Mouse (Mus musculus): ENCODE data around the gene Tmem229b.
"Not testable (repeated sequence)": the region's sequence is repeated elsewhere in the genome, so short reads cannot be mapped to it uniquely, and the experiment has no call there.

The Tmem229b gene

DNA sequence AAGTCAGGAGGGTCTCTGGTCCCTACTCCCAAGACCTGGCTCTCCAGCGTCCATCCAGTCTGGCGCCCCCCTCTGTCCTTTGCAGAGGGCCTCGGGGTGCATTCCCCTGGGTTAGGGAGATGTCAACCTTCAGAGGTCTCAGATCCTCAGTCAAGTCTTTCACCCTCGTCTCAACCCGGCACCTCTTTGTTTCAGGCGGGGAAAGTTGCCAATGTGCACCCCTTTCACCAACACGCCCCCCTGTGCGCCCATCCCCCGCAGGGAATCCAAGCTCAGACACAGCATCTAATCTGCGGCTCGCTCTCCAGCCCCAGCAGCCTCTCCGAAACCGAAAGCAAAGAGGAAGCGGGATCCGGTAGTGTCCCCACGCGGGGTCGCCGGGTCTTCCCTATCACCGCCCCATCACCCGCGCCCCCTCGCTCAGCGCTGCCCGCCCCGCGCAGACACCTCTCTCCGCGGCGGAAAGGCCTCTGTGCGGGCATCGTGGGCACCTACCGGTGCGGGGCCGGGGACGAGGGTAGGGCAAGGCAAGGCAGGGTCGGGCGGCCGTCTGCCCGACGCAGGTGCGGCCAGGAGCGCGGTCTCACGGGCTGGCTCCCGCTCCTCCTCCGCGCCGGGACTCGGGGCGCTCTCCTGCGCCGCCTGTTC is 825 bp downstream of the Tmem229b start:
- in situ Hi-C loops (cut with MboI, MseI): loop anchor here in 1 of 2 experiments (10.0 kb wide), 1 partner anchor 92 kb away; no protein-coding TSS in a partner anchor

DNA sequence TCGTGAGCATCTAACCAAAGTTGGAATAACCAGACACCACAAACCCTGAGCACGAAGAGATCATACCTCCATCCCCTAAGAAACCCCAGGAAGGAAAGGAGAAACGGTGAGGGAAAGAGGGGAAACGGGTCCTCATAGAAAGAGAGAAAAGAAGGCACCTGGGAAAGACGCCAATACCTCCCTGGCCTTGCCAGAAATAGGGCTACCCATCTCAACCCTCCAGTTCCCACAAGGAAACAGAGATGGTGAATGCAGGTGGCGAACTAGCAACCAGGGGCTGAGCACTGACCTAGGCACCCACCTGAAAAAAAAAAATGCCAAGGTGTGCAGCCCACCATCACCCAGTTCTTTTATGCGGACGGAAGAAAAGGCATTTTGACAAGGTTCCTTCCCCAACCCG is 1.4 kb downstream of the Tmem229b start:
- in situ Hi-C loops (cut with MboI, MseI): loop anchor here in 1 of 2 experiments (10.0 kb wide), 1 partner anchor 91 kb away; no protein-coding TSS in a partner anchor

DNA sequence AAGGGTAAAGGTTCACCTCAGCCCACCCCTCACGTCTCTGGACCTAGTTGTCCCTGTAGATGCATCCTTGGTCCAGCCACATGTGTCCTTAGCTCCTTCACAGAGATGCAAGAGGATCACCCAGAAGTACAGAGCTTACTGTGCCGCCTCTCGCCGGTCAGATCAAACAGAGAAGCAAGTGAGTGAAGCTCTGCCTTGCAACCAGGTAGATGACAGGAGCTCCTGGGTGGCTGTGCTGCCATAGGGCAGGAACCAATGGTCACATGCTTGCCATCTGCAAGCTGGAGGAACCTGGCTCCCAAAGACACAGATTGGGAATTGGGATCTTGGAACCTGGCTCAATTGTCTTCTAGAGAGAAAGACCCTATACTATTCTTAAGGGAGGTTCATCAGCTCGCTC is 2.0 kb downstream of the Tmem229b start:
- in situ Hi-C loops (cut with MboI, MseI): loop anchor here in 1 of 2 experiments (10.0 kb wide), 1 partner anchor 91 kb away; no protein-coding TSS in a partner anchor

DNA sequence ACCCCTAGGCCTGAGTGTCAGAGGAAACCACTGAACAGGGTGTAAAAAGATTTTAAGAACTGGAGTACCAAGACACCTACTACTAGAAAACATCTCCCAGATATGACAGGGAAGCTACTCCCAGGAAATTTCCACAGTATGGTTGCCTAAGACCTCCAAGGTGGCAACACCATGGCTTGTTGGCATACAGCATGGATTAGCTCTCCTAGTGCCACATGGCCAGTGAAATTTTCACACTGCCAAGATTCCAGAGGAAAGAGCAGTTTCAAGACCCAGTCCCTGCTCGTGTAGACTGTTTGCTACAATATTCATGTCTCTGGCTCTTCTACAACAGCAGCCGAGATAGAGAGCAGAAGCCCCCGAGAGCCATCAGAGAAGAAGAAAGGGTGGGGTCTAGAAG is 4.4 kb downstream of the Tmem229b start:
- in situ Hi-C loops (cut with MboI, MseI): loop anchor here in 1 of 2 experiments (10.0 kb wide), 1 partner anchor 88 kb away; no protein-coding TSS in a partner anchor

DNA sequence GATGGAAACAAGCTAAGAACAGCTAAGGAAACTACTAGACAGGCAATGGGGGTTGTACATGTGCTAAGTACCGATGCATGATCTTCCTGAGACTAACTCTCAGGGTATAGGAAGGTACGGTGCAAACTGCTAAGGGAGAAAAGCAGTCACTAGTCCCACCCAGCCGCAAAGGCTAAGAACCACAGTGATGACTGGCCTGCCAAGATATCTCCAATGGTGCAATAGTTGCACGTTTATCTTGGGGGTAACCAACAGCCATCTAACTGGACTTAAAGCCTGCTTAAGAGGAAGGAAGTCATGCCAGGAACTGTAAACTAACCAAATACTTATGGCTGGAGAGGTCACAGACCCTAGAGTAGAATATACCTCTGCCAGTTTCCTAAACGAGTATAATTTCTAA is 5.0 kb downstream of the Tmem229b start:
- in situ Hi-C loops (cut with MboI, MseI): loop anchor here in 1 of 2 experiments (10.0 kb wide), 1 partner anchor 88 kb away; no protein-coding TSS in a partner anchor

DNA sequence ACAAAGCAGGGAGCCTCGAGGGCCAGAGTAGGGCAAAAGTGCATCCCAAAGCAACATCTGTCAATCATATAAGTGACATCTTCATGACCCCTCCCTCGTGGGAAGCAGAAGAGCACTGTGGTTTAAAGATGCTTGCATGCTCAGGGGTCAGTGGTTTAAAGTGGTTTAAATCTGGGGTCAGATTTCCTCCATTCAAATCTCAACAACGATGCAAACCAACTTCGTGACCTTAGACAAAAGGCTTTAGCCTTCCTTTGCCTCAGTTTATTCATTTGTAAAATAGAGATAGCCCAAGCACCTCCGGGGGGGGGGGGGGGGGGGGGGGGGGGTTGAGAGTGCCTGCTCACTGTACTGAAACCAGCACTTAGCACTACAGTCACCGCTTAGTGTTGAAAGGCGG is 10.7 kb downstream of the Tmem229b start:
- in situ Hi-C loops (cut with MboI, MseI): no loop called here

DNA sequence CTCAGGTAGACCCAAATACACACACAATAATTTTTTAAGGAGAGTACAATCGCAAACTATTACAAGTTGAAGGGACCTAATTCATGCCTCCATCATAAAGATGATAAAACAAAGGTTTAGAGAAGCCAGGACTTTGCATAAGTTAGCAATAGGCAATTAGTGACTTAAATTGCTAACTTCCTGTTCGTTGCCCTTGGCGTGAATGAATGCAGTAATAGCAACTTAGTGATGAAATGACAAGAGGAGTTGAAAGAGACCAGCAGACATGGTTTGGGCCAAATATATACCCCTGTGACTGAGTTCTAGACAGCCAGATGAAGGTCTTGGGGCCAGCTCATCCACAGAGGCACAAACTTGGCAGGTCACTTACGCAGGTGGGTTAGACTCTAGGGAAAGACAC is 11.2 kb downstream of the Tmem229b start:
- in situ Hi-C loops (cut with MboI, MseI): no loop called here

DNA sequence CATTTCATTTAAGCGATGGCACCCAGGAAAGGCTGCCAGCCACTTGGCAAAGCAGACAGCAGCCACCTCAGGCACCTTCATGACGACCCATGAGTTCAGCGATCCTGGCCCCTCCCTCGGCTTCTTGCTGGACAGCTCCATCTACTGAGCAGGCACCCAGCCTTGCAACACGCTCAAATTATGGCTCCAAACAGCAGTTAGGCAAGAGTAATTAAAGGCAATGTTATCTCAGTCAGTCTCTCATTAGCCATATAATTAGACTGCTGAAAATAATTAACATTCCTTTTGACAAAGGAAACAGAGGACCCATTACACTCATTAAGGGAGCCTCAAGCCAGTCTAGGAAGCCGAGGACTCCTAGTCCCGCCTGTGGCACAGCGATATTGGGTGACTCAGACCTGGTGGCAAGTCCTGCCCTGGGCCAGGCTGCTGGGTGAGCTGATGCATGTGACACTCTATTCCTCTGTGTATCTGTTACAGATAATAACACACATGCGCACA is 19.8 kb downstream of the Tmem229b start:
- in situ Hi-C loops (cut with MboI, MseI): no loop called here

DNA sequence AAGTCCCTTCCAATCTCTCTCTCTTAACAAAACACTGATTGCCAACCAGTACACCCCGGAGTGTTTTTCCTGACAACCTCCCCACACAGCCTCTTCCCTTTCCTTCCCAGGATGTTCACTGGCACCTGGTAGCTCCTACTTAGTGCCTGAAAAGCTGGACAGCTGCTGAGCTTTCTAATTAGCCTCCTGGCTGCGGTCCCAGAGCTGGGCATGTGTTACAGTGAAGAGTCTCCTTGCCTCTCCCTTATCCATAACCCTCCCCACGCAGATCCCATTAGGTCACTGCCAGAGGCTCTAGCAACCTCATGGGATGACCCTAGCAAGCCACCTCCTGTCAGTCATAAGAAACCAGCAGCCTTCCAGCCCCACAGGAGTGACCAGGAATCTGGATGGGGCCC is 23.4 kb downstream of the Tmem229b start:
- in situ Hi-C loops (cut with MboI, MseI): no loop called here

DNA sequence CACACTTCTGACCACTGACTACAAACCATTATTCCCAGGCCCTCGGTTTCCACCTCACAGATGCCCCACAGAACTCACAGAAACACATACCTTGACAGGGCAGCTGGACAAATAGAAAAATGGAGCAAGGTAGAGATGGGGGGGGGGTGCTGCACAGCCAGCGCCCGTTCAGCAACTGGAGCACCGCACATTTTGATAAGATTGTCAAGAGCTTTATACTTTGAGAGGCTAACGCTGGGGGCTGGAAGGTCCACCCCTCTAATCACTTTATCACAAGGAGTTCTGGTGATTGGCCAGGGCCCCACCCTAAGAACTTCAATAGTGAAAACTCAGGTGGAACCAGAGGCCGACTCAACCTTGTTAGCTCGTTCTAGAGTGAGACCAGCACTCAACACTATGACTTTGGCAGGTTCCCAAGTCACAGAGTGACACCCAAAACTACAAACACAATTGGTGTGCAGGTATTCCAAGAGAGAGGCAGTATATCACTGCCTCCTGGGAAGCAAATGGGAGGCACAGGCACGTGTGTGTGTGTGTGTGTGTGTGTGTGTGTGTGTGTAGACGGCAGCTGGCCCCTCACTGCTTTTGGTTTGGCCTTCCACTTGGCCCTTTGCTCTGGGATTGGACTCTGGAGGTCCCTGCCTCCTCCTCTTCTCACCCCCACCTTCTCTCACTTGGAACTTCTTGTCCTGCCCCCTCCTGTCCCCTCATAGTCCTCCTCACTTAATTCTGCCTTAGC is 24.0 kb downstream of the Tmem229b start:
- in situ Hi-C loops (cut with MboI, MseI): no loop called here

DNA sequence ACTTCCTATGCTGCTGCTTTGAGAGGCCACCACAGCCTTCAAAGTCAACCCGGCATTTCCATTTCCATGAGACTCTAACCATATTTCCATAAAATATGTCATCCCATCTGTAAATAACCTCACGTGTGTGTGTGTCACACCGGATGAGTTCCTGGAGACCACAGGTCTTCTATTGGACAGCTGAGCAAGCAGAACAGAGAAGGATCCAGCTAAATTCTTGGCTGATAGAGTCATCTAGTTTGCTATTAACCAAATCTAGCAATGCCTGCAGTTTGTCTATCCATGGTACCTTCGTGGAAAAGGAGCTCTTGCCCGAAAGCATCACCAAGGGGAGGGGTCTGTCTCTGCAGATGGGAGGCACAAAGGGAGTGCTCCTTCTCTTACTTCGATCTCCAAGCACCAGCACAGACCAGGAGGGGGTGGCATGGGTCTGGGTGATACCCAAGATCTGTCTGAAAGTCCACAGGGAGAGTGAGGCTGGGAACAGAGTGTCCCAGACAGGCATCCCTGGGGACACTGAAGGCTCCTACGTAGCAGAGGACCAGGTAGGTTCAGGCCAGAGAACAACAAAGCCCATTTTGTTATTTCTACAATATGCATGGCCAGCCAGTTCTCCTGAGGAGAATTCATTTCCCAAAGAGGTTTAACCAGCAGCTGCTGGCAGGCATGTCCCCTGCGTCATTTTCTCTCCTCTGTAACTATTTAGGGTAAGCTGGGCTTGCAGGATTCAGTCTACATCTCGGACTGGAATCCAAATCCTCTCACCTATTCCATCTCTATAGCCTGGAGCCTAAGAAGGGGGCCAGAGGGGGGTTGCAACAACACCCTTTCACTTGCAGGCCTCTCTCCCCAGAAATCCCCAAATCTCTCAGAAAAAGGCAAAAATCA is 25.2 kb downstream of the Tmem229b start:
- in situ Hi-C loops (cut with MboI, MseI): no loop called here

DNA sequence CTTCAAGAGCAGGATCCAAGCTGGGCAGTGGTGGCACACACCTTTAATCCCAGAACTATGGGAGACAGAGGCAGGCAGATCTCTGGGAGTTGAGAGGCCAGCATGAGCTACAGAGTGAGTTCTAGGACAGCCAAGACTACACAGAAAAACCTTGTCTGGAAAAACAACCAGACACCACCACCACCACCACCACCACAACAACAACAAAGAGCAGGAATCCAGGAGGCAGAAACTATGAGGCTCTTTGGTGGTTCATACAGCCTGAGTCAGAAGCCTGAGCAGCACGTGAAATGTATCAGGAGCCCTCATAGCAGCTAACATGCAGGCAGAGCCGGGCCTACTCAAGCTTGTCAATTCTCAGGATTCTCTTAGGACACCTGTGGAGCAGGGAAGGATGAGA is 26.3 kb downstream of the Tmem229b start:
- in situ Hi-C loops (cut with MboI, MseI): no loop called here

DNA sequence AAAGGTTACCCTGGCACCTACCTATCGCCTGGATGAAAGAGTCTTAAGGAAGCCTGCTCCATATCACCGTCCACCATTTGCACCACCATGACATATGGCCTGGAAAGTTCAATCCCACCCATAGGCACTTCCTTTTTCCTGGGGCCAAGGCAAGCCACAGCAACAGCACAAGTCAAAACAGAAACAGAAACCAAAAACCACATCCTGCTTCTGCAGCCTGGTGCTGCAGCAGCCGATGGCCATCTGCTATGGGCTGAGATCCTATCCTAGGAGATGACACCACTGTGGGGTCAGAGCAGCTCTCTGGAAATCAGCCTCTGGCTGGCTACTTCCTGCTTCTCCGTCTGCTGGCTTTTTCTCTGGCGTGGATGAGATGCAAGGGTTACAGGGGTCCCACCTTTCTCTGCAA is 26.7 kb downstream of the Tmem229b start:
- in situ Hi-C loops (cut with MboI, MseI): no loop called here

DNA sequence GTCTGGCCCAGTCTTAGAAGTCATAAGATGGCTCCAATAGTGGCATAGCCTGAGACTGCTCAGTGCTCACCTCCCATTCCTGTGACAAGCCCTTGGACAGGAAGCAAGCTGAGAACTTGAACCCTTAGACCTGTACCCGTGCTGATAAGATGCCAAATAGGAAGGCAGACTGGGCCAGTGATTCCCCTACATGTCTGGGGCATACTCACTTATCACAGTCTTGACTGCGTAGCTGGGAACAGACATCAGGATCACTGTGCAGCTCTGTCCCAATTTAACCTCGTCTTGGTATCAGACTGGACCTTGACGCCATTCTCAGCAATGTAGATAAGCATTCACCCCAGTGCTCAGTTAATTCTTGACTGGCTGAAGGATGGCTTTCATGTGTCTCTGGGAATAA is 29.9 kb downstream of the Tmem229b start:
- in situ Hi-C loops (cut with MboI, MseI): no loop called here

DNA sequence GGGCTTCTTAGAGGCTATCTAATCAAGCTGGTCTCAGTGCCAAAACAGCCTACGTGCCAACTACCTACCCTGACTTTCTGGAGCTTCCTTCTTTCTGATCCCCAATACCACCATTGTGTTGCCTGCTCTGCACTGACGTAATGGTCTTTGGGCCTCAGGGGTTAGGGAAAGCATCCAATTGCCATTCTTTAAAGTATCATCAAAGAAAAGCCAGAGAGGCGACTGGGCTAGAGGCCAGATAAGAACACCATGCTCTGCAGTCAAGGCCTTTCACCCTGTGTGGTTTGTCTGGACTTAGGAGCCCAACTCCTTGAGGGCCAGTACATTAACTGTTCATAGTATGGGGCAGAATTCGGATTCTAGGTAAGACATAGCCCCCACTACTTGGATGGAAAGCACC is 30.3 kb downstream of the Tmem229b start:
- in situ Hi-C loops (cut with MboI, MseI): no loop called here

DNA sequence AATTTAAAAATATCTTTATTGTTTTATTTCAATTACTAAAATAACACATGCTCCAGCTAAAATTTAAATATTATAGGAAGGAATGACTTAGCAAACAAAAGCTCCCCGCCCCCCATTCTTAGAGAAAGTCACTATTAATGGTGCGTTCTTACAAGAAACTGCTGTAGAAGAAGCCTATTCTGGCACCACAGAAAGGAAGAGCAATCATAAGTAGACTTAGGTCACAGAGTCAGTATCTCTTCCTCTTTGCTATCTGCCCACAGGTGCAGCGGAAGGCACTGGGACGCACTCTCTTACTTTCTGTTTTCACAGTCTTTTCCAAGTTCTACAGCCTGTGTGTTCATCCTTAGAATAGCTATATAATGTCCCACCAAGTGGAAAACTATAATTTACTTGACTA is 31.6 kb downstream of the Tmem229b start:
- in situ Hi-C loops (cut with MboI, MseI): no loop called here

DNA sequence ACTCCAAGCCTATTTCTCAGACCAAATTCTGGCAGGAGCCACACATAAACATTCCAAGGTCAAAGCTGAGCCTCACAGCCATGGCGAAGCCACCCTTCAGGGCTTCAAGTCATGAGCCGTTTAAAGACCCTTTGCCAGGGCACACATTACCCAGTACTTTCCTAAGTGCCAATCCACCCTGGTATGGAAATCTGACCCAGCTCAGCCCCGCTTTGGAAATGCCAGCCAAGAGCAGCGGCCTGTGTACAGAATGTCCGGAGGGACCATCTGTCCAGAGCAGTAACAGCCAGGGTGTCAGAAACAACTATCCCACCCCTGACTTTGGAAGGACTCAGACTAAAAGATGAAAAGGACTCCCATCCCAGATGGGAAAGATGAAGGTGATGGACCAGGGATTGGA is 32.7 kb downstream of the Tmem229b start:
- in situ Hi-C loops (cut with MboI, MseI): loop anchor here in 1 of 2 experiments (5.0 kb wide), 1 partner anchor 62 kb away; no protein-coding TSS in a partner anchor

DNA sequence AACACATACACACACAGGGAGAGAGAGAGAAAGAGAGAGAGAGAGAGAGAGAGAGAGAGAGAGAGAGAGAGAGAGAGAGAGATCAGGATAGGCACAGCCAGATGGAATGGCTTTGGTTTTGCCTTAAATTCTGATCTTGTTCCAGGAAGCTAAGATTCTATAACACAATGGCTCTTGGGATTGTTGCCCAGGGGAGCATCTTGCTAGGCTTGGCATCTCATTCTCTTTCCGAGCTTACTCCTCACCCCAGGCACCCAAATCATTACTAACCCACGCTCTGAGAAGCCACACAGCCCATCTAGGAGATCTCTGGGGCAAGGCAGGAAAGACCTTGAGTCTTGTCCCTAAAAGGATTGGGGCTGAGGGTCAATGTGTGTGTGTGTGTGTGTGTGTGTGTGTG is 33.6 kb downstream of the Tmem229b start:
- in situ Hi-C loops (cut with MboI, MseI): loop anchor here in 1 of 2 experiments (5.0 kb wide), 1 partner anchor 61 kb away; no protein-coding TSS in a partner anchor

DNA sequence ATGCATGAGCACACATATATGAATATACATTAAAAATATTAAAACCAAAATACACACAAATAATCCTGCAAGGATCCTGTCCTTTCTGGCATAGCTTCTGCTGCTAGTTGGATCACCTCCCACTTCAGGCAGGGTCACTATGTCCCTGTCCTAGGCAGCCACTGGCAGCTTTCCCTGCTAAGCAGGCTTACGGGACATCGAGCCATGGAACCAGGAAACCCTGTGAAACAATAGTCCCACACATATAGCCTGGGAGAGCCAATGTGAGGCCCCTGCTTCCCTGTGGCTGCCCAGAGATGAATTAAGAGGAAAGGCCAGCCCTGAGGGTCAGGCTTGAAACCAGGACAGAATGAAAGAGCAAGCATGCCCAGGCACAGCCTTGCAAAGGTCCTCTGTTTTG is 35.8 kb downstream of the Tmem229b start:
- in situ Hi-C loops (cut with MboI, MseI): loop anchor here in 1 of 2 experiments (5.0 kb wide), 1 partner anchor 59 kb away; no protein-coding TSS in a partner anchor

DNA sequence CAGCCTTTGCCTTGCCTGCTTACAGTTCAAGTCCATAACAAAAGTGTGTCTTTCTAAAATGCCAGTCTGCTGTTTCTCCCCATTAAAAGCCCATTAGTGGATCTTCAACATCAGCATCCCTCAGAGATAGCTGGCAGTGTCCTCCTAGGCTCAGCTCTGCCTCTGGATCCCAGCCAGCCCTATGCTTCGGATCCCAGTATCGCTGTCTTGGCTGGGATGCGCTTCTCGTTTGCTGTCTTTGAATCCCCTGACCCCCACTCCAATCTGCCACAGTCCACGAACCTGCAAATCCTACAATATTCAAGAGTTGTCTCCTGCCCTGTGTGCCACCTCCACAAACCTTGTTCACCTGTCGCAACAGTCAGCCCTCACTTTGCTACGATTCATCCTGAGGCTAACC is 36.7 kb downstream of the Tmem229b start:
- in situ Hi-C loops (cut with MboI, MseI): loop anchor here in 1 of 2 experiments (5.0 kb wide), 1 partner anchor 58 kb away; no protein-coding TSS in a partner anchor

DNA sequence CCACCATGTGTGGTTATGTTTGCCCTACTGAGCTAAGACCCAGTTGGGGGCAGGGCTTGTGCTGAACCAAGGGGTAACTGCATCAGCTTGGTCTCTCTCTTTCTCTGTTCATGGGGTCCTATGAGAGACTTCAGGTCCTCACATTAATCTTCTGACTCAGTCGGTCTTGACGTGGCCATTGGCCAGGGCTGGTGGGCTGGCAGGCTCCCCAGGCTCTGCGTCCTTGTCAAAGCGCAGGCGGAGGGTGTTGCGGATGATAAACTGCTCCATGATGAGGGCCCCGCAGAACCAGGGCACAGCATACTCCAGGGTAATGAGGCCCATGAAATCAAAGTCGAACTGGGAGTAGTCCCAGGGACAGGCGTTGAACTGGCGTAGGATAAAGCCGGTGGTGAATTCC is 42.9 kb downstream of the Tmem229b start:
- in situ Hi-C loops (cut with MboI, MseI): not testable (repeated sequence)

All from T-helper 17 cell (primary cell).